8 mouse cellular contexts compared by ENCODE assay signal in the genomic region with DNA sequence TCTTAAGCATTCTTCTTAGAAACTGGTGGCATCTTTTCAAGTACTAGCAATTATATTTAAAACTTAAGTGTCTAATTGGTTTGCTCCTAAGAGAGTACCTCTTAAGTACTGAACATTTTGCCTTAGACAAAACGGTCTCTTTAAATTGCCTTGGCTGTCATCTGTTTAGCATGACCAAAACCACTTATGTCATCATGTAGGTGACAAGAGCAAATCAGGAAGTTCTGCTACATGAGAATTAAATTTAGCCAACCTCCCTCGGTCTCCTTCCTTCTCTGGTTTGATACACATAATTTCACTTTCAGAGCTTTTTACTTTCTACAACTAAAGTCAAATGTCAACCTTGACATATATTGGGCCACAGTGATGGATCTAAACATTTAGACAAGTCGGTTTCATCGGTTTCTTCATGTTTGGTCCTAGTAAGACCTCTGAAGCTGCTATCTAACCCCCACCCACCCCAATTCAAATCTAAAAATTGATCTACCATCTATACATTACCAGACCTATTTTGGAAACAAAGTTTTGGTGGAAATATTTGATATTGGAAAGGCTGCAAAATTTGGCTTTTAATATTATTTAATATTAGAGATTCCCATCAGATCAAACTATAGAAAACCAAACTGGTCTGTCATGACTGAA. TPM values are rescaled to one million over a fixed set of nuclear protein-coding genes. Genes with fewer than 3 reads are reported as not detected.
DNase-seq lines count a peak whose midpoint lies in the region; ATAC-seq lines count a peak whose summit lies in the region.

No protein-coding gene starts in this region.

- H3K9me3 ChIP-seq in liver, embryonic 11.5 days (ENCODE audit: control insufficient read depth, low read length) = no peaks in the 10 kb centered on the region
- H3K9me3 ChIP-seq in embryonic facial prominence, embryonic 12.5 days = no peaks in the 10 kb centered on the region
- H3K9me3 ChIP-seq in limb, embryonic 11.5 days (ENCODE audit: control insufficient read depth, low read length) = no peaks in the 10 kb centered on the region
- no peaks in the 10 kb centered on the region for H3K9me3 ChIP-seq in neural tube, embryonic 13.5 days

- WGBS in liver, embryonic 11.5 days = 62% methylated on average over 4 of the region's 4 CpGs
- 70% methylated on average over 4 of the region's 4 CpGs for WGBS in embryonic facial prominence, embryonic 12.5 days
- 84% methylated on average over 4 of the region's 4 CpGs for WGBS in limb, embryonic 11.5 days
- 80% methylated on average over 4 of the region's 4 CpGs for WGBS in neural tube, embryonic 13.5 days

- no peak for ATAC-seq in liver, embryonic 11.5 days (replicated peaks; ENCODE audit: low FRiP score)
- ATAC-seq in embryonic facial prominence, embryonic 12.5 days (ENCODE audit: insufficient number of reproducible peaks, insufficient read depth, low FRiP score, low TSS enrichment) = no peak
- no peak for ATAC-seq in limb, embryonic 11.5 days (ENCODE audit: insufficient number of reproducible peaks, low FRiP score, low TSS enrichment, low read depth)
- ATAC-seq in neural tube, embryonic 13.5 days (ENCODE audit: low read depth) = no peak

- H3K4me3 ChIP-seq in liver, embryonic 11.5 days (ENCODE audit: low read depth, low read length) = peak overlapping the region; percentile 100
- H3K4me3 ChIP-seq in embryonic facial prominence, embryonic 12.5 days = peak overlapping the region; percentile 98; the same call in 1 of the 2 replicates
- no peak overlapping the region for H3K4me3 ChIP-seq in limb, embryonic 11.5 days (ENCODE audit: low read depth, low read length)
- peak overlapping the region; percentile 99 for H3K4me3 ChIP-seq in neural tube, embryonic 13.5 days

- H3K4me1 ChIP-seq in liver, embryonic 11.5 days (replicated peaks; ENCODE audit: control insufficient read depth, insufficient read depth, low read length) = peaks cover 23% of the 10 kb centered on the region
- peaks cover 32% of the 10 kb centered on the region for H3K4me1 ChIP-seq in embryonic facial prominence, embryonic 12.5 days
- H3K4me1 ChIP-seq in limb, embryonic 11.5 days (ENCODE audit: control insufficient read depth, insufficient read depth, low read length) = peaks cover 18% of the 10 kb centered on the region
- peaks cover 62% of the 10 kb centered on the region for H3K4me1 ChIP-seq in neural tube, embryonic 13.5 days (replicated peaks)

- H3K36me3 ChIP-seq in liver, embryonic 11.5 days (ENCODE audit: control insufficient read depth, insufficient read depth, low read length) = no peaks in the 10 kb centered on the region
- H3K36me3 ChIP-seq in embryonic facial prominence, embryonic 12.5 days = no peaks in the 10 kb centered on the region
- H3K36me3 ChIP-seq in limb, embryonic 11.5 days (ENCODE audit: control insufficient read depth, insufficient read depth, low read length) = no peaks in the 10 kb centered on the region
- H3K36me3 ChIP-seq in neural tube, embryonic 13.5 days = no peaks in the 10 kb centered on the region

- H3K27ac ChIP-seq in liver, embryonic 11.5 days (ENCODE audit: low read depth, low read length) = no peak overlapping the region
- no peak overlapping the region for H3K27ac ChIP-seq in embryonic facial prominence, embryonic 12.5 days
- no peak overlapping the region for H3K27ac ChIP-seq in limb, embryonic 11.5 days (replicated peaks; ENCODE audit: low read depth, low read length)
- no peak overlapping the region for H3K27ac ChIP-seq in neural tube, embryonic 13.5 days (replicated peaks)

- peak overlapping the region; percentile 87 for H3K4me2 ChIP-seq in liver, embryonic 11.5 days
- peak overlapping the region; percentile 84 for H3K4me2 ChIP-seq in embryonic facial prominence, embryonic 12.5 days (replicated peaks)
- peak overlapping the region; percentile 83; the same call in 1 of the 2 replicates for H3K4me2 ChIP-seq in limb, embryonic 11.5 days (ENCODE audit: low read depth, severe bottlenecking)
- peak overlapping the region; percentile 86 for H3K4me2 ChIP-seq in neural tube, embryonic 13.5 days

- H3K9ac ChIP-seq in liver, embryonic 11.5 days (ENCODE audit: low read depth, low read length) = no peak overlapping the region
- H3K9ac ChIP-seq in embryonic facial prominence, embryonic 12.5 days = no peak overlapping the region
- no peak overlapping the region for H3K9ac ChIP-seq in limb, embryonic 11.5 days (ENCODE audit: low read length)
- H3K9ac ChIP-seq in neural tube, embryonic 13.5 days = peak overlapping the region; percentile 100; the same call in 1 of the 2 replicates

- no peaks in the 10 kb centered on the region for H3K27me3 ChIP-seq in liver, embryonic 11.5 days (replicated peaks; ENCODE audit: control insufficient read depth, insufficient read depth, low read length)
- H3K27me3 ChIP-seq in embryonic facial prominence, embryonic 12.5 days = no peaks in the 10 kb centered on the region
- no peaks in the 10 kb centered on the region for H3K27me3 ChIP-seq in limb, embryonic 11.5 days (ENCODE audit: control insufficient read depth, insufficient read depth, low read length)
- no peaks in the 10 kb centered on the region for H3K27me3 ChIP-seq in neural tube, embryonic 13.5 days

- DNase-seq in liver, embryonic 11.5 days (ENCODE audit: low spot score) = no peak
- no peak for DNase-seq in liver
- DNase-seq in limb, embryonic 11.5 days (ENCODE audit: low spot score) = no peak
- DNase-seq in layer of hippocampus, adult 11-12 months (ENCODE audit: low spot score) = no peak
- no peak for DNase-seq in layer of hippocampus, postnatal 25 days (ENCODE audit: extremely low spot score in 1 of 2, low spot score in 1 of 2)
- DNase-seq in testis, postnatal 10 days (ENCODE audit: low spot score) = no peak

RNA-seq across cellular contexts. Expression of a gene that starts 2.7 kb away (rescaled TPM):
- 6.7 and 7.3 TPM in 2 replicates for polyA plus RNA-seq in liver, embryonic 11.5 days (2014; fragmentation: Nextera tagmentation; extraction: Ambion mirVana)
- 17.3 and 19.9 TPM in 2 replicates for polyA plus RNA-seq in embryonic facial prominence, embryonic 12.5 days (2016; fragmentation: Nextera tagmentation; extraction: Ambion mirVana)
- 12.4 and 15.0 TPM in 2 replicates for polyA plus RNA-seq in limb, embryonic 11.5 days (2014; fragmentation: Nextera tagmentation; extraction: Ambion mirVana)
- 7.5 and 7.9 TPM in 2 replicates for polyA plus RNA-seq in neural tube, embryonic 13.5 days (2015; fragmentation: Nextera tagmentation; extraction: Ambion mirVana)
- total RNA-seq in layer of hippocampus, postnatal 25 days (2021) = 10 to 100 TPM; 28.2 to 28.6 TPM

RNA-seq across cellular contexts. Expression of a gene that starts 49.9 kb away (rescaled TPM):
- polyA plus RNA-seq in liver, embryonic 11.5 days (2014; fragmentation: Nextera tagmentation; extraction: Ambion mirVana) = 0.81 and 1.2 TPM in 2 replicates
- polyA plus RNA-seq in embryonic facial prominence, embryonic 12.5 days (2016; fragmentation: Nextera tagmentation; extraction: Ambion mirVana) = 4.6 and 6.2 TPM in 2 replicates
- 2.9 and 3.1 TPM in 2 replicates for polyA plus RNA-seq in limb, embryonic 11.5 days (2014; fragmentation: Nextera tagmentation; extraction: Ambion mirVana)
- polyA plus RNA-seq in neural tube, embryonic 13.5 days (2015; fragmentation: Nextera tagmentation; extraction: Ambion mirVana) = 1.3 TPM in 2 replicates
- 1 to 10 TPM; 2.2 to 3.3 TPM for total RNA-seq in layer of hippocampus, postnatal 25 days (2021)
